Mouse (Mus musculus) stomach, postnatal 0 days (tissue): ENCODE data around the gene Ing1.

ENCODE experiments used
- CTCF ChIP-seq: IDR thresholded peaks from 2 replicates; pipeline ENCODE4 v1.5.1; 2016; ENCODE audit warnings: antibody characterized with exemption, low read depth, mild to moderate bottlenecking, moderate library complexity
- EP300 ChIP-seq: optimal IDR thresholded peaks from 2 replicates; pipeline ENCODE3; 2016; ENCODE audit warnings: antibody characterized with exemption

- TF ChIP-seq EP300 (no peak), CTCF (no peak)
These were observed 16.3 kb upstream of the Ing1 start for GRCm38 (mm10) chr8:11539049-11539448.
